Mouse (Mus musculus): ENCODE measurements at regions not wholly inside any gene's neighbourhood (a gene's known extent, or its start where the extent isn't known, plus 50 kb on each side); places are given as distances from the start of the nearest gene placed in this dataset.

DNA sequence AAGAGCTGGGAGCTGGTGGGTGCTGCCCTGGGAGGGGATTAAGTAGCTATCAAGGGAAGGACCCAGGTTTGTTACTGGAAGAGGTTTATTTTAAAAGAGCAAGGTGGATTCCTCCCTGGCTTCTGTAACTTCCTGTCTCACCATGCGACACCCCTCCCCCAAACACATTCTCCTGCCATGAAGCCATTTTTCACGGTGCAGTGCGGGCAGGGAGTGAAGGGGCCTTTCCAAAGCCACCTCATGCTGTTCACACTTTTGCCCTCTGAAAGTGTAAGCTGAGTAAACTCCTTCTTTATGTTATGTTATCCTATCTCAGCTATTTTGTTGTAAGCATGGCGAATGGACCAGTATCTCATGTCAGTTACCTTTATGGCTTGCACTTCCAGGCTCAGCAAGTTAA lies 73.6 kb upstream of the Kl start:
- Histone ChIP-seq H3K9me3 (replicated peaks; ENCODE audit: insufficient read depth, low read length) (no peaks in the 10 kb centered on the region), H3K79me2 (ENCODE audit: control insufficient read depth, insufficient read depth, low read length, poor library complexity) (no peaks in the 10 kb centered on the region), H3K9ac (ENCODE audit: control insufficient read depth, low read depth, low read length, poor library complexity, severe bottlenecking) (no peak overlapping the region), H3K4me3 (ENCODE audit: control insufficient read depth in 1 of 2, insufficient read depth in 1 of 2, low read depth in 2 of 2, low read length in 2 of 2) (no peak overlapping the region), H3K27me3 (ENCODE audit: control insufficient read depth in 1 of 2, insufficient read depth in 2 of 2, low read length in 2 of 2) (no peaks in the 10 kb centered on the region), H3K4me1 (ENCODE audit: control insufficient read depth in 1 of 2, insufficient read depth in 2 of 2, low read length in 2 of 2) (no peaks in the 10 kb centered on the region), H3K36me3 (ENCODE audit: control insufficient read depth in 1 of 2, insufficient read depth in 2 of 2, low read length in 2 of 2) (no peaks in the 10 kb centered on the region), H3K27ac (ENCODE audit: control insufficient read depth, low read depth, low read length) (no peak overlapping the region)
- TF ChIP-seq CHD1 (IDR thresholded peaks at IDR 0.05; ENCODE audit: low read depth, low read length) (no peak), MAX (IDR thresholded peaks at IDR 0.05; ENCODE audit: low read length) (no peak), SMC3 (IDR thresholded peaks at IDR 0.05; ENCODE audit: low read depth, low read length) (no peak), CHD2 (IDR thresholded peaks at IDR 0.05; ENCODE audit: low read length) (no peak), HCFC1 (IDR thresholded peaks at IDR 0.05; ENCODE audit: low read depth, low read length) (no peak), ZMIZ1 (IDR thresholded peaks at IDR 0.05; ENCODE audit: low read depth, low read length) (no peak), UBTF (IDR thresholded peaks at IDR 0.05; ENCODE audit: borderline replicate concordance, insufficient read depth, low read depth, low read length) (no peak), MYB (IDR thresholded peaks at IDR 0.05; ENCODE audit: low read depth, low read length) (no peak), GABPA (IDR thresholded peaks at IDR 0.05; ENCODE audit: low read depth, low read length) (no peak), USF2 (IDR thresholded peaks at IDR 0.05; ENCODE audit: borderline replicate concordance in 1 of 2, insufficient read depth in 1 of 2, low read depth in 1 of 2, low read length in 2 of 2) (no peak), MAZ (IDR thresholded peaks at IDR 0.05; ENCODE audit: low read depth, low read length) (no peak), BHLHE40 (IDR thresholded peaks at IDR 0.05; ENCODE audit: borderline replicate concordance, low read depth, low read length) (no peak), USF1 (IDR thresholded peaks at IDR 0.05; ENCODE audit: low read depth, low read length) (no peak), POLR2A (IDR thresholded peaks at IDR 0.05; ENCODE audit: control insufficient read depth in 1 of 2, insufficient read depth in 1 of 2, low read depth in 1 of 2, low read length in 2 of 2, poor library complexity in 1 of 2) (no peak), SIN3A (IDR thresholded peaks at IDR 0.05; ENCODE audit: low read length) (no peak), TCF12 (IDR thresholded peaks at IDR 0.05; ENCODE audit: low read depth, low read length) (no peak), E2F4 (IDR thresholded peaks at IDR 0.05; ENCODE audit: borderline replicate concordance, low read depth, low read length) (no peak), ZNF384 (IDR thresholded peaks at IDR 0.05; ENCODE audit: low read depth, low read length) (no peak), POLR2AphosphoS2 (IDR thresholded peaks at IDR 0.05; ENCODE audit: low read length) (no peak)
- DNase-seq (ENCODE audit: low read depth, low spot score): no peak

DNA sequence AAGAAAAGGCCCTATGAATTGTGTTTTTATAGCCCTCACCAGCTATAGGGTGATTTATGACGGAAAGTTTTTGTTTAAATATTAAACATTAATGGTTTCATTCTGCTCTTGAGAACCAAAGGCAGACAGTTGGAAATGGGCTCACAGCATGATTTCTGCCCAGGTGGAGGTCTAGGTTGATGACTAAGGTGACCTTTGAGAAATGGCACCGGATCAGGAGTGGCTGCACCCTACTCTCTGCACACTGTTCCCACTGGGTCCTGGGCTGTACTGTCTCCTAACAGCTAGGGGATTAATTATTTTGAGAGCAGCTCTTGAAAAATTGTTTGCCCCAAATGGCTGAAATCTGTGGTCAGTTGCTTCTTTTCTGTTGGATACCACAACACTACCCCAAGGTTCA lies 68.7 kb upstream of the Kl start:
- DNase-seq (ENCODE audit: low read depth, low spot score): no peak
- Histone ChIP-seq H3K27me3 (ENCODE audit: control insufficient read depth in 1 of 2, insufficient read depth in 2 of 2, low read length in 2 of 2) (no peaks in the 10 kb centered on the region), H3K4me1 (ENCODE audit: control insufficient read depth in 1 of 2, insufficient read depth in 2 of 2, low read length in 2 of 2) (no peaks in the 10 kb centered on the region), H3K4me3 (ENCODE audit: control insufficient read depth in 1 of 2, insufficient read depth in 1 of 2, low read depth in 2 of 2, low read length in 2 of 2) (no peak overlapping the region), H3K9ac (ENCODE audit: control insufficient read depth, low read depth, low read length, poor library complexity, severe bottlenecking) (no peak overlapping the region), H3K36me3 (ENCODE audit: control insufficient read depth in 1 of 2, insufficient read depth in 2 of 2, low read length in 2 of 2) (no peaks in the 10 kb centered on the region), H3K9me3 (replicated peaks; ENCODE audit: insufficient read depth, low read length) (no peaks in the 10 kb centered on the region), H3K79me2 (ENCODE audit: control insufficient read depth, insufficient read depth, low read length, poor library complexity) (no peaks in the 10 kb centered on the region), H3K27ac (ENCODE audit: control insufficient read depth, low read depth, low read length) (no peak overlapping the region)
- TF ChIP-seq ZMIZ1 (IDR thresholded peaks at IDR 0.05; ENCODE audit: low read depth, low read length) (no peak), ZNF384 (IDR thresholded peaks at IDR 0.05; ENCODE audit: low read depth, low read length) (no peak), SMC3 (IDR thresholded peaks at IDR 0.05; ENCODE audit: low read depth, low read length) (no peak), SIN3A (IDR thresholded peaks at IDR 0.05; ENCODE audit: low read length) (no peak), ZKSCAN1 (IDR thresholded peaks at IDR 0.05; ENCODE audit: low read depth, low read length) (no peak), NRF1 (IDR thresholded peaks at IDR 0.05; ENCODE audit: insufficient read depth, low read depth, low read length, poor library complexity, severe bottlenecking) (no peak)

Measured in MEL (cell line).